In genomic region chr14:76566711-76567110, GRCm38 (mm10) we compare ENCODE assay signal across 22 mouse cellular contexts. TPM values are rescaled to one million over a fixed set of nuclear protein-coding genes. Genes with fewer than 3 reads are reported as not detected.
DNase-seq lines count a peak whose midpoint lies in the region; TF ChIP-seq lines count a peak whose summit lies in the region.
"Had no signal": no experiment of that assay in that cellular context is flagged by ENCODE, and none has a peak within 500 bp of the region (broad histone marks: within the 10 kb centered on the region; RNA-seq: fewer than 3 reads in every experiment).

No protein-coding gene starts in this region.

- TF ChIP-seq POLR2A in thymus, adult 2 months (IDR thresholded peaks at IDR 0.05; ENCODE audit: control insufficient read depth, extremely low read depth, insufficient read depth, low read length, poor library complexity): no peak
- no peak for TF ChIP-seq POLR2A in kidney, adult 2 months (IDR thresholded peaks at IDR 0.05; ENCODE audit: low read depth, low read length)

- TF ChIP-seq CTCF in thymus, adult 2 months (IDR thresholded peaks at IDR 0.05; ENCODE audit: borderline replicate concordance, control insufficient read depth, extremely low read depth, insufficient read depth, low read length, poor library complexity): no peak
- no peak for TF ChIP-seq CTCF in kidney, adult 2 months (conservative IDR thresholded peaks at IDR 0.05; ENCODE audit: insufficient read depth, insufficient read length, low read depth, low read length)

- H3K36me3 ChIP-seq in thymus, adult 2 months (ENCODE audit: control insufficient read depth, insufficient read depth, low read length): no peaks in the 10 kb centered on the region
- H3K36me3 ChIP-seq in kidney, adult 2 months (ENCODE audit: control insufficient read depth, insufficient read depth, low read length): no peaks in the 10 kb centered on the region
- H3K36me3 ChIP-seq: embryonic facial prominence, embryonic 10.5 days; embryonic facial prominence, embryonic 13.5 days; forebrain, embryonic 12.5 days; forebrain, embryonic 15.5 days; hindbrain, embryonic 12.5 days; hindbrain, embryonic 15.5 days had no signal

- no peaks in the 10 kb centered on the region for H3K27me3 ChIP-seq in thymus, adult 2 months (ENCODE audit: control insufficient read depth, insufficient read depth, low read length)
- no peaks in the 10 kb centered on the region for H3K27me3 ChIP-seq in kidney, adult 2 months (replicated peaks; ENCODE audit: control insufficient read depth, insufficient read depth, low read length)
- H3K27me3 ChIP-seq: embryonic facial prominence, embryonic 13.5 days; forebrain, embryonic 12.5 days; forebrain, embryonic 15.5 days; hindbrain, embryonic 12.5 days; hindbrain, embryonic 15.5 days had no signal

- H3K27ac ChIP-seq in thymus, adult 2 months (ENCODE audit: control insufficient read depth, insufficient read depth, low read length): peak overlapping the region; percentile 62; the same call in 1 of the 2 replicates
- H3K27ac ChIP-seq in kidney, adult 2 months (ENCODE audit: insufficient read depth, low read depth, low read length): no peak overlapping the region
- H3K27ac ChIP-seq: embryonic facial prominence, embryonic 10.5 days; embryonic facial prominence, embryonic 13.5 days; forebrain, embryonic 12.5 days; forebrain, embryonic 15.5 days; hindbrain, embryonic 12.5 days; hindbrain, embryonic 15.5 days had no signal

- DNase-seq in thymus, adult 18-20 months: peak; percentile 27 to 56
- peak; percentile 48 for DNase-seq in thymus, adult 2 months
- DNase-seq in thymus, postnatal 14 days: peak; percentile 65
- DNase-seq in thymus, postnatal 4 days: peak; percentile 49
- DNase-seq in kidney, adult 2 months: no peak
- DNase-seq in spleen, adult 12 weeks (ENCODE audit: low spot score): no peak
- DNase-seq: adrenal gland, adult 8-10 months; adrenal gland, postnatal 25 days; cerebellum, adult 11-12 months; cerebellum, adult 8-10 months; cerebellum, postnatal 10 days; cerebellum, postnatal 36 days; embryo, embryonic 11 days; gastrocnemius, postnatal 14 days; heart, adult 11 months had no signal

- H3K4me3 ChIP-seq in thymus, adult 2 months (ENCODE audit: control insufficient read depth, insufficient read depth, low read length): no peak overlapping the region
- no peak overlapping the region for H3K4me3 ChIP-seq in kidney, adult 2 months (ENCODE audit: insufficient read depth, low read depth, low read length)
- H3K4me3 ChIP-seq: embryonic facial prominence, embryonic 10.5 days; embryonic facial prominence, embryonic 13.5 days; erythroblast, embryonic 14.5 days; forebrain, embryonic 12.5 days; forebrain, embryonic 15.5 days; hindbrain, embryonic 12.5 days; hindbrain, embryonic 15.5 days had no signal

- WGBS in thymus, adult 2 months: 11% methylated on average over 8 of the region's 8 CpGs
- 81% methylated on average over 8 of the region's 8 CpGs for WGBS in kidney, adult 2 months

- peaks cover 35% of the 10 kb centered on the region for H3K4me1 ChIP-seq in thymus, adult 2 months (replicated peaks; ENCODE audit: control insufficient read depth, insufficient read depth, low read length)
- H3K4me1 ChIP-seq in kidney, adult 2 months (ENCODE audit: control insufficient read depth, insufficient read depth, low read length): peaks cover 6% of the 10 kb centered on the region; the same call in 1 of the 2 replicates
- H3K4me1 ChIP-seq: forebrain, embryonic 12.5 days; forebrain, embryonic 15.5 days; hindbrain, embryonic 12.5 days; hindbrain, embryonic 15.5 days had no signal

RNA-seq across cellular contexts. Expression of gene Serp2, which starts 10.0 kb away (rescaled TPM):
- polyA plus RNA-seq in thymus, adult 2 months (2012; rRNA removed): 3.7 and 6.2 TPM in 2 replicates
- 1.0 and 2.0 TPM in 2 replicates for polyA plus RNA-seq in kidney, adult 2 months (2012; rRNA removed)

Comparison
In these comparisons a context has a peak if more than half of its experiments do, and no peak if none do; other contexts are left out.
1. DNase-seq: peak in thymus, adult 18-20 months (2 of 2), thymus, adult 2 months (single experiment), thymus, postnatal 14 days (single experiment) and thymus, postnatal 4 days (single experiment); none in kidney, adult 2 months (single experiment) and spleen, adult 12 weeks (single experiment).